ENCODE assay signal across 17 mouse cellular contexts in the genomic region with DNA sequence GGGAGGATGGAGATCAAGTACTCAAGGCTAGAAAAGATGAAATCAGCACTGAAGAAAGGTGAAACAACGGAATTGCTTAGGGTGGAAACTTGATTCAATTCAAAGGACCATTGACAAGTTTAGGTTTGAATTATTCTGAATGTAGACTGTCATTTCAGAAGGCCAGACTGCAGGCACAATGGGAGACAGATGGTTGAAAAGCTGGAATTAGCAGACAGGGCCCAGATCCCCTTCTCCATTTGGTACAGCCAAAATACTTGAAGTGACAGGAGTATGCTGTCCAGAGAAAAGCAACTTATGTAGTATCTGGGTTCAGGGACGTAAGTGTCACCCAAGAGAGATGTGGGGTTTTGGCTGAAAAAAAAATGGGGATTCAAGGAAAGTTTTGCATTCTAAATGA.
"Had no signal": no experiment of that assay in that cellular context is flagged by ENCODE, and none has a peak within 500 bp of the region (broad histone marks: within the 10 kb centered on the region; RNA-seq: fewer than 3 reads in every experiment).

No protein-coding gene starts in this region.

- H3K4me3 ChIP-seq: kidney, embryonic 15.5 days; left cerebral cortex, adult 2 months; limb, embryonic 15.5 days; liver, embryonic 12.5 days; megakaryocyte, embryonic 14.5 days; midbrain, embryonic 15.5 days; neural tube, embryonic 12.5 days; stomach, embryonic 15.5 days had no signal

- H3K27ac ChIP-seq: kidney, embryonic 15.5 days; left cerebral cortex, adult 2 months; limb, embryonic 15.5 days; liver, embryonic 12.5 days; midbrain, embryonic 15.5 days; neural tube, embryonic 12.5 days; stomach, embryonic 15.5 days had no signal

- ATAC-seq: intestine, embryonic 16.5 days; liver, embryonic 12.5 days; midbrain, embryonic 15.5 days had no signal

- H3K9ac ChIP-seq: kidney, embryonic 15.5 days; limb, embryonic 15.5 days; liver, embryonic 12.5 days; lung, embryonic 14.5 days; midbrain, embryonic 15.5 days; neural tube, embryonic 12.5 days; stomach, embryonic 15.5 days had no signal

- H3K4me2 ChIP-seq: kidney, embryonic 15.5 days; limb, embryonic 15.5 days; liver, embryonic 12.5 days; lung, embryonic 14.5 days; midbrain, embryonic 11.5 days; midbrain, embryonic 15.5 days; neural tube, embryonic 12.5 days; stomach, embryonic 15.5 days had no signal

- DNase-seq: kidney, adult 2 months; kidney, postnatal 14 days; lung, embryonic 14.5 days; lung, postnatal 10 days; lung, postnatal 4 days; right cerebral cortex, postnatal 14 days; thymus, postnatal 14 days had no signal

- H3K9me3 ChIP-seq: kidney, embryonic 15.5 days; limb, embryonic 15.5 days; liver, embryonic 12.5 days; megakaryocyte, embryonic 14.5 days; midbrain, embryonic 15.5 days; neural tube, embryonic 12.5 days; stomach, embryonic 15.5 days had no signal

- H3K4me1 ChIP-seq: kidney, embryonic 15.5 days; limb, embryonic 15.5 days; liver, embryonic 12.5 days; megakaryocyte, embryonic 14.5 days; midbrain, embryonic 15.5 days; neural tube, embryonic 12.5 days; stomach, embryonic 15.5 days had no signal

- H3K36me3 ChIP-seq: kidney, embryonic 15.5 days; limb, embryonic 15.5 days; liver, embryonic 12.5 days; midbrain, embryonic 15.5 days; neural tube, embryonic 12.5 days; stomach, embryonic 15.5 days had no signal

- H3K27me3 ChIP-seq: kidney, embryonic 15.5 days; limb, embryonic 15.5 days; liver, embryonic 12.5 days; megakaryocyte, embryonic 14.5 days; midbrain, embryonic 15.5 days; neural tube, embryonic 12.5 days; stomach, embryonic 15.5 days had no signal
